Mouse (Mus musculus): ENCODE results near the gene Nek5. TPM values are rescaled to one million over a fixed set of nuclear protein-coding genes. Genes with fewer than 3 reads are reported as not detected.

Nek5 gene
- polyA plus RNA-seq, 1 experiment from 2014 or later: 0.55 TPM

DNA sequence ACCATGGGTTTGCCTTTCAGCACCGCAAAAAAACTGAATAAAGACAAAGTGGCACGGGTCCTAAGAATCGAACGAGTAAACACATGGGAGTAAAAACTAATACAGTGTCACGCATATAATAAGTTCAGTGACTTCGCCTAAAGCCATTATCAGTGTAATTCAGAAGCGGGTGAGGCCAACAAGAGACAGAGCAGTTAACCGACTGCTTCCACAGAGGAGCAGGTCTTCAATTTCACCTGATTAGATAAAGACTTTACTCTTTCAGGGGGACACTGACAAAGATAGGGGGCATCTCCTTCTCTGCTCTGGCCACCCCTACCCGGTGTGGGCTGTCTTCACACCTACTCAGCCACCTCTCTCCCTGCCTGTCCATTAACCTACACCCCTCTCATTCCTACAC is 66.5 kb downstream of the Nek5 start:
- H3K27ac ChIP-seq (ENCODE audit: low read length): no peak overlapping the region
- ATAC-seq: no peak
- H3K9me3 ChIP-seq (ENCODE audit: control insufficient read depth, low read length): no peaks in the 10 kb centered on the region
- no peak overlapping the region for H3K4me2 ChIP-seq (ENCODE audit: low read depth, low read length)
- 0 out of 2 replicates have a peak, but pooled peaks cover 4% of the 10 kb centered on the region for H3K27me3 ChIP-seq (replicated peaks; ENCODE audit: control insufficient read depth, insufficient read depth, low read length)
- H3K36me3 ChIP-seq (ENCODE audit: control insufficient read depth, insufficient read depth, low read length): no peaks in the 10 kb centered on the region
- H3K9ac ChIP-seq (ENCODE audit: low read depth, low read length): no peak overlapping the region
- 0 out of 2 replicates have a peak, but pooled peaks cover 8% of the 10 kb centered on the region for H3K4me1 ChIP-seq (ENCODE audit: control insufficient read depth, insufficient read depth, low read length)
- no peak overlapping the region for H3K4me3 ChIP-seq (ENCODE audit: low read length)
- 56% methylated on average over 9 of the region's 9 CpGs for WGBS

- Histone ChIP-seq H3K27me3 (replicated peaks; ENCODE audit: control insufficient read depth, insufficient read depth, low read length) (0 out of 2 replicates have a peak, but pooled peaks cover 4% of the 10 kb centered on the region), H3K9ac (ENCODE audit: low read depth, low read length) (no peak overlapping the region), H3K4me3 (ENCODE audit: low read length) (no peak overlapping the region), H3K9me3 (ENCODE audit: control insufficient read depth, low read length) (no peaks in the 10 kb centered on the region), H3K4me1 (ENCODE audit: control insufficient read depth, insufficient read depth, low read length) (0 out of 2 replicates have a peak, but pooled peaks cover 8% of the 10 kb centered on the region), H3K27ac (ENCODE audit: low read length) (no peak overlapping the region), H3K4me2 (ENCODE audit: low read depth, low read length) (no peak overlapping the region), H3K36me3 (ENCODE audit: control insufficient read depth, insufficient read depth, low read length) (no peaks in the 10 kb centered on the region)
- 52% methylated on average over 3 of the region's 3 CpGs for WGBS
- ATAC-seq: no peak
These were observed 68.0 kb downstream of the Nek5 start for GRCm38 (mm10) chr8:22056850-22057249.

GRCm38 (mm10) chr8:22055492-22055877 is 69.4 kb downstream of the Nek5 start:
- no peak overlapping the region for H3K27ac ChIP-seq (ENCODE audit: low read length)
- ATAC-seq: no peak
- 0 out of 2 replicates have a peak, but pooled peaks cover 8% of the 10 kb centered on the region for H3K4me1 ChIP-seq (ENCODE audit: control insufficient read depth, insufficient read depth, low read length)
- H3K4me2 ChIP-seq (ENCODE audit: low read depth, low read length): no peak overlapping the region
- H3K4me3 ChIP-seq (ENCODE audit: low read length): no peak overlapping the region
- H3K36me3 ChIP-seq (ENCODE audit: control insufficient read depth, insufficient read depth, low read length): no peaks in the 10 kb centered on the region
- no peaks in the 10 kb centered on the region for H3K9me3 ChIP-seq (ENCODE audit: control insufficient read depth, low read length)
- H3K9ac ChIP-seq (ENCODE audit: low read depth, low read length): no peak overlapping the region
- H3K27me3 ChIP-seq (replicated peaks; ENCODE audit: control insufficient read depth, insufficient read depth, low read length): 0 out of 2 replicates have a peak, but pooled peaks cover 4% of the 10 kb centered on the region
- 89% methylated on average over 2 of the region's 2 CpGs for WGBS

- 65% methylated on average over 12 of the region's 12 CpGs for WGBS
These were observed 70.0 kb downstream of the Nek5 start for GRCm38 (mm10) chr8:22054674-22055491.

DNA sequence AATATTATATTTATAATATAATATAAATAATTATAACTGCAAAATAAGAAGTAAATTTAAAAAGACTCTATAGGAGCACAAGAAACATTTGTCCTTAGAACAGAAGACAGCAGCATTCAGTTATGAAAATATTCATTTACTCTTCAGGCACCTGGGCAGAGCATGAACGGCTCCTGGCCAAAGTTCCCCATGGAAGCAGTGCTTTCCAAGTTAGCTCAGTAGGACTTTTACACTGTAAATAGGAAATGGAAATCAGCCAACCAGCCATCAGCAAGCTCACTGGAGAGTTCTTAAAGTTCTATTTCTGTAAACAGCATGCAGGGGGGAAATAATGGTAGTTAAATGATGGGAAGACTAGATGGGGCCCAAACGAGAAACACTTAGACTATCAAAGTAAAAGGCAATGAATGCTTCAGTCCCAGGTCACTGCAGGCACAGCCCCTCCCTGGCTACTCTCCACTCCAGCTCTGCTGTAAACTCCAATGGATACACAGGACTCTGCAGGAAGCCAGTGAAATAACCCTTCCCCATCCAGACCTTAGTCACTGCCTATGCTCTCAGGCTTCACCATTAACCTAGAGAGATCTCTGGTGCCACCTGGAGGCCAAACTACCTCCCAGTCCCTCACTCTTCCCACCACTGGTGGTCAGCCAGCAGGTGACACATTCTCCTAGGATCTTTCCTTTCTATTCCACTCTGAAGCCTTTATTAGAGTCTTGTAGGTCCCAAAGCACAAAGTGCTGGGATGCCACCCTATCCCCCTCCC is 77.0 kb downstream of the Nek5 start:
- no peaks in the 10 kb centered on the region for H3K27me3 ChIP-seq (replicated peaks; ENCODE audit: control insufficient read depth, insufficient read depth, low read length)
- no peak overlapping the region for H3K4me3 ChIP-seq (ENCODE audit: low read length)
- H3K4me1 ChIP-seq (ENCODE audit: control insufficient read depth, insufficient read depth, low read length): peaks cover 6% of the 10 kb centered on the region
- H3K4me2 ChIP-seq (ENCODE audit: low read depth, low read length): no peak overlapping the region
- H3K27ac ChIP-seq (ENCODE audit: low read length): no peak overlapping the region
- H3K36me3 ChIP-seq (ENCODE audit: control insufficient read depth, insufficient read depth, low read length): no peaks in the 10 kb centered on the region
- ATAC-seq: peak; percentile 93
- no peaks in the 10 kb centered on the region for H3K9me3 ChIP-seq (ENCODE audit: control insufficient read depth, low read length)
- WGBS: 51% methylated on average over 2 of the region's 2 CpGs
- no peak overlapping the region for H3K9ac ChIP-seq (ENCODE audit: low read depth, low read length)

More at GRCm38 (mm10) chr8:22054674-22055491, 70.0 kb downstream of the Nek5 start:
- 0 out of 2 replicates have a peak, but pooled peaks cover 8% of the 10 kb centered on the region for H3K4me1 ChIP-seq (ENCODE audit: control insufficient read depth, insufficient read depth, low read length)
- ATAC-seq: peak; percentile 79
- H3K4me3 ChIP-seq (ENCODE audit: low read length): no peak overlapping the region
- no peaks in the 10 kb centered on the region for H3K9me3 ChIP-seq (ENCODE audit: control insufficient read depth, low read length)
- 0 out of 2 replicates have a peak, but pooled peaks cover 4% of the 10 kb centered on the region for H3K27me3 ChIP-seq (replicated peaks; ENCODE audit: control insufficient read depth, insufficient read depth, low read length)
- H3K27ac ChIP-seq (ENCODE audit: low read length): 0 out of 2 replicates have a peak overlapping the region, but pooled peaks have one; percentile 19
- no peak overlapping the region for H3K9ac ChIP-seq (ENCODE audit: low read depth, low read length)
- 0 out of 2 replicates have a peak overlapping the region, but pooled peaks have one; percentile 0 for H3K4me2 ChIP-seq (ENCODE audit: low read depth, low read length)
- no peaks in the 10 kb centered on the region for H3K36me3 ChIP-seq (ENCODE audit: control insufficient read depth, insufficient read depth, low read length)

- ATAC-seq: no peak
- WGBS: 21% methylated on average over 12 of the region's 12 CpGs
These were observed 81.1 kb downstream of the Nek5 start for GRCm38 (mm10) chr8:22043706-22044105.

DNA sequence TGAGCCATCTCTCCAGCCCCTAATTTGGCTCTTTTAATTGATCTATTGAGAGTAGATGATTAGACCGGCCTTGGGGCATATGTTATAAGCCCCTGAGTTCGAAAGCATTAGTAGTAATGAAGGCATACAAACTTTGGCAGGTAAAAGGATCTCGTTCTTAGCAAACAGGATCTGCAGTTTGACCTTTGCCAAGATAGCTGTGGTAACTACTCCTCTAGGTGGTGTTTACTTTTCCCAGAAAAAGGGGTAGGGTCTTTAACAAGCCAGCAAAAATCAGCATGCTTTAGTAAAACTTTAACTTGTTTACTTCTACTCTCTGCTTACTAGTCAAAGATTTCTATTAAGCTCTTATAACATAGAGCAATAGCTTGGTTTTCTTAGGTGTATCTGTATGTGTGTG is 82.3 kb downstream of the Nek5 start:
- H3K4me1 ChIP-seq (ENCODE audit: control insufficient read depth, insufficient read depth, low read length): peaks cover 9% of the 10 kb centered on the region
- H3K27me3 ChIP-seq (replicated peaks; ENCODE audit: control insufficient read depth, insufficient read depth, low read length): no peaks in the 10 kb centered on the region
- H3K36me3 ChIP-seq (ENCODE audit: control insufficient read depth, insufficient read depth, low read length): no peaks in the 10 kb centered on the region
- H3K9ac ChIP-seq (ENCODE audit: low read depth, low read length): no peak overlapping the region
- 69% methylated on average over 3 of the region's 3 CpGs for WGBS
- H3K9me3 ChIP-seq (ENCODE audit: control insufficient read depth, low read length): no peaks in the 10 kb centered on the region
- no peak overlapping the region for H3K4me3 ChIP-seq (ENCODE audit: low read length)
- H3K4me2 ChIP-seq (ENCODE audit: low read depth, low read length): no peak overlapping the region
- ATAC-seq: no peak
- H3K27ac ChIP-seq (ENCODE audit: low read length): no peak overlapping the region

More at GRCm38 (mm10) chr8:22043706-22044105, 81.1 kb downstream of the Nek5 start:
- Histone ChIP-seq H3K9me3 (ENCODE audit: control insufficient read depth, low read length) (no peaks in the 10 kb centered on the region), H3K27me3 (replicated peaks; ENCODE audit: control insufficient read depth, insufficient read depth, low read length) (no peaks in the 10 kb centered on the region), H3K4me2 (ENCODE audit: low read depth, low read length) (no peak overlapping the region), H3K36me3 (ENCODE audit: control insufficient read depth, insufficient read depth, low read length) (no peaks in the 10 kb centered on the region), H3K9ac (ENCODE audit: low read depth, low read length) (no peak overlapping the region), H3K4me3 (ENCODE audit: low read length) (no peak overlapping the region), H3K27ac (ENCODE audit: low read length) (no peak overlapping the region), H3K4me1 (ENCODE audit: control insufficient read depth, insufficient read depth, low read length) (peaks cover 8% of the 10 kb centered on the region)

DNA sequence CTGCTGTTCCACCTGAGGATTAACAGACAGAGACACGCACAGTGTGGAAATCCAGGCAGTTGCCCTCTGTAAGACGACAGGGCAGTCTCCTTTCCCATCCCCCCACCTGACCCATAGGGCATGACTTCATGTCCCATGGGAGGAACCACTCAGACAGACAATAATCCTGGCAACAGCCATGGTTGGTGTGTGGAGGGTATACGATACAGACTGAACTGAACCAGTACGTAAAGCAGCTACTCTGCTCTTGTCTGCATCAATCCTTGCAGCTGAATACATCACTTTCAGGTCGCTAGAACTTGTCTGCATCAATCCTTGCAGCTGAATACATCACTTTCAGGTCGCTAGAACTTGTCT is 84.7 kb downstream of the Nek5 start:
- Histone ChIP-seq H3K27me3 (replicated peaks; ENCODE audit: control insufficient read depth, insufficient read depth, low read length) (no peaks in the 10 kb centered on the region), H3K27ac (ENCODE audit: low read length) (no peak overlapping the region), H3K4me2 (ENCODE audit: low read depth, low read length) (no peak overlapping the region), H3K9me3 (ENCODE audit: control insufficient read depth, low read length) (no peaks in the 10 kb centered on the region), H3K36me3 (ENCODE audit: control insufficient read depth, insufficient read depth, low read length) (no peaks in the 10 kb centered on the region), H3K4me3 (ENCODE audit: low read length) (no peak overlapping the region), H3K4me1 (ENCODE audit: control insufficient read depth, insufficient read depth, low read length) (peaks cover 12% of the 10 kb centered on the region), H3K9ac (ENCODE audit: low read depth, low read length) (no peak overlapping the region)
- WGBS: 48% methylated on average over 6 of the region's 6 CpGs
- no peak for ATAC-seq

DNA sequence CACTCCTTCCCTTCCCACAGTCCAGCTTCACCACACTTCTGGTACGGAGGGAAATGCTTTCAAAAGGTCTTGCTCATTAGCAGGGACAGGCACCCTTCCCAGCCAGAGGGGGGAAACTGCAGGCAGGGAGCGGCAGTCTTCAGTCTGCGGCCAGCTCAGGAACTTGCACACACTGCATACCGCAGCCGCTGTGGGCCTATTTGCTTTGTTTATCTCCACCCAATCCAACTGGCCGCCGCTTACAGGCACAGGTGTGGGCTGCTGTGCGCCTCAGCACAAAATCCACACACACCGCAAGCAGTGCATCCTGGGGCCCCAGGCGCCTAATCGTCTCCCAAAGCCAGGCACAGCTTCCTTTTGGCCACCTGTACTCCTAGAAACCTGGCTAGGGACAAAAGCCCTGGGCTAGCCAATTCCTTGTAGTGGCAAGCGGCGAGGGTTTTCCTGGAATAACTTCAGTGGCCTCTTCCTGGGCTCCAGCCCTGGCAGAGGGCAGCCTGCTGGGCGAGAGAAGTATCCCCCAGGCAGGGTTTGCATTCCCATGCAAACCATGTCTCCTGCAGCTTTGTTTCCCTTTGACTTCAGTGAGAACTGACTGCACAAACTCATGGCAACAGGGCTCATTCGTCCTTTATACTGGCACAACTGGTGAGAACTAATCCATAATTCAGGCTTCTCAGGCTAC is 85.2 kb downstream of the Nek5 start:
- H3K4me1 ChIP-seq (ENCODE audit: control insufficient read depth, insufficient read depth, low read length): peaks cover 12% of the 10 kb centered on the region
- peak overlapping the region; percentile 20; the same call in 1 of the 2 replicates for H3K27ac ChIP-seq (ENCODE audit: low read length)
- H3K36me3 ChIP-seq (ENCODE audit: control insufficient read depth, insufficient read depth, low read length): no peaks in the 10 kb centered on the region
- ATAC-seq: peak; percentile 89
- 9% methylated on average over 15 of the region's 15 CpGs for WGBS
- H3K27me3 ChIP-seq (replicated peaks; ENCODE audit: control insufficient read depth, insufficient read depth, low read length): no peaks in the 10 kb centered on the region
- no peaks in the 10 kb centered on the region for H3K9me3 ChIP-seq (ENCODE audit: control insufficient read depth, low read length)
- peak overlapping the region; percentile 30 for H3K4me3 ChIP-seq (ENCODE audit: low read length)
- H3K9ac ChIP-seq (ENCODE audit: low read depth, low read length): peak overlapping the region; percentile 54
- H3K4me2 ChIP-seq (ENCODE audit: low read depth, low read length): peak overlapping the region; percentile 46
